Mouse (Mus musculus) testis, postnatal 10 days (tissue): ENCODE measurements around the gene Hebp2.
"Not testable (repeated sequence)": the region's sequence is repeated elsewhere in the genome, so short reads cannot be mapped to it uniquely, and the experiment has no call there.

Source experiments
- DNase-seq: peaks from one replicate; pipeline ENCODE4 v3.0.0; 2021; ENCODE audit warnings: low spot score

Hebp2 gene

DNA sequence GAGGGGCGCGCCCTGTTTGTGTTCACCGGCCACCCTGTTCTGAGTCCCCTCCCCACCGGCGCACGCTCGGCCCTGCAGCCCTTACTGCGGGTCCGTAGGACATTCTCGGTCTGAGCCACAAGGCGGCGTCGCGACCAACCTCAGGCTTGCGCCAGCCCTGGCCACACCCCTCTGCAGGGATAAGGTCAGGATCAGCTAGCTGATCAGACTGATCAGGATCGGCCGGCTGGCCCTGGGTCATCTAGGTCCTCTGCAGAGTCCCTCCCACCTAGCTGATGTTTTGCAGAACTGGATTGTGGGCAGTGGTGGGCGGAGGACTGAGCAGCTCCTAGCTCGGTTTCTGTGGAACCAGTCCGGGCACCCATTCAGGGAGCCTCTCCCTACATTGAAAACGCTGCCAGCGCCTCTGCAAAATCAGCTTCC lies at the start of gene Hebp2:
TSS of gene Hebp2 (minus strand) at position 264 of the 423 bp plus-strand sequence.
- peak; percentile 83 for DNase-seq

GRCm38 (mm10) chr10:18589455-18589854 lies 43.6 kb upstream of the Hebp2 start:
- DNase-seq = no peak

DNA sequence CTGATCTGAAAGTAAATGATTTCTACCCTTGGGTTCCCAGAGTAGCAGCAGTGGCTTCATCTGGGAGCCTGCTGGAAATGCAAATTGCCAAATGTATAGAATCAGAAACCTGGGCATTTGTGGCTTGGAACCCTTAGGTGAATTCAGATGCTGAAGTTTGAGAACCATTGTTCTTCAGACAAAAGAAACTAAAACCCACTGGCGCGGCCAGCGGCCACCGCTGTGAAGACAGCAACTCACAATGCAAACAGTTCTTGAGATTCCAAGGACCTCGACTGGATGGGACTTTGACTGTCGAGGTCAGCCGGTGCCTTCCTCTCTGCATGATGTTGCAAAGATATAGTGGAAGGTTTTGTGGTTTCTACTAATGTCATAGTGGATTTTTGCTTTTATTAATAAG lies 38.3 kb upstream of the Hebp2 start:
- no peak for DNase-seq

DNA sequence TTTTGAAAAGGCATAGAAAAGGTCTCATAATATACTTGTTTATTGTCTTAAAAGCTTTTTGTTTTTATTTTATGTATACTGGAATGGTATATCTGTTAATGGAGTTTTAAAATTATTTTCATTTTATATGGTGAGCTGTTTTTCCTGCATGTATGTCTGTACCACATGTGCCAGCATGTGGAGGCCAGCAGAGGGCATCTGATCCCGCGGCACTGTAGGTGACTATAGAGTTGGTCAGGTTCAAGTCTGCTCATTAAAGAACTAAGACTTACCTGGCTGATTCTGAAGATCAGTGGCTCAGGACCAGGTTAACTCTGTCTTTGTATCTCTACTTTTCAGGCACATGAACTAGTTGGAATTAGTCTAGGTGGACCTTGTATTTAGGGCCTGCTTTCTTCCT lies 26.7 kb upstream of the Hebp2 start:
- DNase-seq = no peak

DNA sequence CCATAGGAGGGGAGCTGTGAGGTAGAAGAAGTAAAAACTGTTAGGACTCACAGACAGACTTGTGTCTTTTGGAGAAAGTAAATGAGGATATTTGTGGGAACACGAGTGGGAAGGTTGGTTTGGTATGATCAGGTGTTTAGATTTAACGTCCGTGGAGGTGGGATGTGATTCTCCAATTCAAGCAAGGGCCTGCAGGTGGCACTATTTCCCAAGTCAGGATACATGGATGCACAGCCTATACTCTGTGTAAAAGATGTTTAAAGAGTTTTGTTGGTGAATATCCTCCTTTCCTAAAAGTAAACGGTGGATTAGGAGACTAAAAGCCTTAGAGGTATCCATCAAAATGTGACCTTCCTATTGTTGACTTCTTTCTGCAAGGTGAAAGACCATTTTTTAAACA lies 17.1 kb upstream of the Hebp2 start:
- DNase-seq = peak; percentile 70

GRCm38 (mm10) chr10:18561445-18561844 lies 15.6 kb upstream of the Hebp2 start:
- DNase-seq = no peak

DNA sequence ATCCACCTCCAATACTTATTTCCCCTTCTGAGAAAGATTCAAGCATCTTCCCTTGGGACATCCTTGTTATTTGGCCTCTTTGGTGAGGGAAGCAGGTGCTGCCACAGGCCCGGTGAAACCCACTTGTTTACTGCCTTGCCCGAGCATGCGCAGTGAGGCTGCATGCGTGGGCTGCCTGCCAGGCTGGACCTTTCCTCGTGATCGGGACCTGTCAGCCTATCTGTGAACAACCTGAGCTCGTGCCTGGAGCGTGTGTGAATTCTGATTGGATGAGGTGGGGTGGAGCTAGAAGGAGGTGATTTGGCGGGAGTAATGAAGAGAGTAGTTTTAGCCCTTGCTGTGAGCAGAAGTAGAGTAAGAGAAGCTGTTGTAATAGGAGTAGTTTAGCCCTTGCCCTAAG lies 13.2 kb upstream of the Hebp2 start:
- DNase-seq = not testable (repeated sequence)

DNA sequence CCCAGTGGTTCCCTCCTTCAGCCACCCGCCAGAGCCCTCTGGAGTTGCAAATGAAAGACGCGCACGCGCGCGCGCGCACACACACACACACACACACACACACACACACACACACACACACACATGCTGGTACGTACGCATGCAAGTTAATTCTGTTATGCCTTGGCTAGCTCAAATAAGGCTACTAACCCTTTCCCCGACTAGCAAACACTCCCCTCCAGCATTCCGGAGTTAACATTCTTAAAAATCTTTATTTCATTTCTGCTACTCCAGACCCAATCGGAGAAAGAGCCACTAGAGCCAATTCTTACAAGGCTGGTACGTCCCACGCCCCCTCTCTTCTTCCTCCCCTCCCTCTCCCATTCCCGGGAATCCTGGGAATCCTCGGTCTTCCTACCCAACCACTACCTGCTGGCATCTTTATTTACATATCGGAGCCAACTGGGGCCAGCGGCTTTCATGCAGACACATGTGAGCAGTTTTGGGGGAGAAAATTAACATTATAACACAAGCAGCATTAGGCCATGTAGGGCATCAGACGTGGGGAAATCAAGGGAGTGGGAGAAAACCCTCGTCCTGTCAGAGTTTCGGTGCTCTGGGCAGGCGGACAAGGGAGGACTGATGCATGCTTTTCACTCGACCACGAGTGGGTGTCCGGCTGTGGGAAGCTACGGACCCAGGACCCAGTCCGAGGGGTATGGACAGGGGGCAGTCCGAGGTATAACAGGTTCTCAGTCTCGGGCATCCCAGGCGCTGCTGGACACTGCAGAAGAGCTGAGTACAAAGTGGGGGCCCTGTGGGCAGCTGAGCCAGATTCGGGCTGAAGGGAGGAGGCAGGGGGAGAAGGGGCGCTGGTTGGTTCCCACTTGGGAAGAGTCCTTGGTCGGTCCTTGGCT lies 3.7 kb upstream of the Hebp2 start:
- no peak for DNase-seq

DNA sequence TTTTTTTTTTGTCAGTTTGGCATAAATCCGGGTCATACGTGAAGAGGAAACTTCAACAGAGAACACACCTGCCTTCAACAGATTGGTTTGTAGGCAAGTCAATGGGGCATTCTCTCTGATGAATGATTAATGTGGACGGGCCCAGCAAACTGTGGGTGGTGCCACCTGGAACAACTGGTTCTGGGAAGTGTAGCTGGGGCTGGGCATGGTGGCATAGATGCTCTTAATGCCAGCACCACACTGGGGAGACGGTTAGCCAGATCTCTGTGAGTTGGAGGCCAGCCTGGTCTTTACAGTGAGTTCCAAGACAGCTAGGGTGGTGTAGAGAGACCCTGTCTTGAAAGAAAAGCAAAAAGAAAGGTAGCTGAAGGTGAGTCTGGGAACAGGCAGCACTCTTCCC lies 1.5 kb upstream of the Hebp2 start:
- DNase-seq = no peak

- DNase-seq = no peak
These were observed 567 bp downstream of the Hebp2 start for GRCm38 (mm10) chr10:18545309-18545708.

DNA sequence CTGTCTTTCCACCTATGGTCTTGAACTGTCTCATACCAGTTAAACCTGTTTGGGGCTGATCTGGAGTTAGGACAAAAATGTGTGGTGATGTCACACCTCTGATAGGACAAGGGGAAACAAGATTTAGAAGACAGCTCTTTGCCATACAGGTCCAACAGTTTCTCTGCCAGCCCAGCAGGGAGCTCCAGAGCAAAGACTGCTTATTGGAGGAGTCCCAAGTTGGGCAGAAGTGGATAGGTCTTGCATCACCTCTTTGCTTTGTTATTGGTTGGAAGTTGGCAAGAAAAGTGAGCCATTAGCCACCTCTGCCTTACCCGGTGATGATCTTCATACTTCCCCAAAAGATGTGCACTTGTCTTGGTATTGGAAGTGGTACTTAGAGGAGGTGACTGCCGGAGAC lies 9.0 kb downstream of the Hebp2 start:
- DNase-seq = no peak

DNA sequence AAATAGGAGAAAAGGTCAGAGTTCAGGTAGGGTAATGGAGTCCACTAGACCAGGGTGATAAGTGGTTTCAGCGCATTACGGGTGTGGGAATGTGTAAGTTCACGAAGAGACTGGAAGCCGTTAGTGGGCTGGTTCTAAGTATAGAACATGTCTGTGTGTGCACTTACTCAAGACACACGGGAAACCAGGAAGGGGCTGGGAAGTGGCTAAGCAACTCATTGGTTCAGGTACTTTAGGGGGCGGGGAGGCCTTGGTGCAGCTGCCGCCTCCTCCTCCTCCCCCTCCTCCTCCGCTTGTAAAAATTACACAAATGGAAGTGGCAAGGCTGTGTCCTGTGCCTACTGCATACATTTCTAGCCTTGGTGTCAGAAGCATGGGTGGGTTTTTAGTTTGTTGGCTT lies 13.6 kb downstream of the Hebp2 start:
- DNase-seq = no peak

- no peak for DNase-seq
These were observed 15.7 kb downstream of the Hebp2 start for GRCm38 (mm10) chr10:18530161-18530560.

GRCm38 (mm10) chr10:18529177-18529576 lies 16.7 kb downstream of the Hebp2 start:
- no peak for DNase-seq

GRCm38 (mm10) chr10:18528475-18528874 lies 17.4 kb downstream of the Hebp2 start:
- DNase-seq = no peak

- no peak for DNase-seq
These were observed 18.1 kb downstream of the Hebp2 start for GRCm38 (mm10) chr10:18527766-18528165.

DNA sequence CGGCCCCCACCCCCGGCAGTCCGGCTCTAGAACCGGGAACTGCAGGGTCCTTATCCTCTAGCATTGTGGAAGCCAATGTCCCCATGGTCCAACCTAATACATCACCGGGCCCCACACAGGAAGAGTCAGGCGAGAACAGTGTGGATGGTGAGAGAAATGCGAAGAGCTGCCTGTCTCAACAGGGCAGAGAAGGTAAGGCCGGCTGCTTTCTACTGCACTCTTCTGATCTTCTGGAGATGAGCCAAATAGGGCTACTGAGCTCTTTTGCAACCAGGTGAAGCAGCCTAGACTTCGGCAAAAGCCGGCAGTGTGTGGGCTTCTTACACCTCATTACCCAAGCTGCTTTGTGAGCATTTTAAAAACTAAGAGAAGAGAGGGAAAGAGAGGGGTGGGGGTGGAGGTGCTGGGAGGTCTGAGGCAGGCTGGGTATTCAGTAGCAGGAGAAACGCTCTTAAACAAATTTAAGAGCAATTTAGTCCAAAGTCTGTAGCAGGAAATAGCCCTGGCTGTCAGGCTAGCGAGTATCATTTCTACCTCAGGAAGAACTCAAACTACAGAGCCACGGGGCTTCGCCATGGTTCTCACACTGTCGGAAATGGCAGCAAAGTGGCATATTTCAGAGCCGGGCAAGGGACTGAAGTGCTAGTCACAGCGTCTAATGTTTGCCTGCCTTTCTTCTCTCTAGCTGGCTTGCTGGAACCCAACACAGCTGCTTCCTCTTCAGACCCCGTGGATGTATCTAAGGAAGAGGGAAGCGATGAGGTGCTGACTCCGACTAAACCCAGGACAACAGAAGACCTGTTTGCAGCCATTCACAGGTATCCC lies 18.8 kb downstream of the Hebp2 start:
- DNase-seq = no peak

GRCm38 (mm10) chr10:18526184-18526850 lies 19.6 kb downstream of the Hebp2 start:
- peak; percentile 51 for DNase-seq

DNA sequence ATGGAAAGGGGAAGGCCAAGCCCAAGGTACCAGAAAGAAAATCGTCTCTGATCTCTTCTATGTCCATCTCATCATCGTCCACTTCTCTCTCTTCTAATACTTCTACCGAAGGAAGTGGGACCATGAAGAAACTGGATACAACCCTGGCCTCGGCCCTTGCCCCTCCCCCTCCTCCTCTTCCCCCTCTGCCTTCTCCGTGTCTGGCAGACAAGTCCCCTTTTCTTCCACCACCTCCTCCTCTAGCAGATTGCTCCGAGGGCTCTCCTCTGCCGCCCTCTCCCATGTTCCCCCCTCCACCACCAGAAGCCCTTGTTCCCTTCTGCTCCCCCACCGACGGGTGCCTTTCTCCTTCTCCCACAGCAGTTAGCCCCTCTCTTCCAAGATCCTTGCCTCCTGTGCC lies 20.1 kb downstream of the Hebp2 start:
- no peak for DNase-seq

DNA sequence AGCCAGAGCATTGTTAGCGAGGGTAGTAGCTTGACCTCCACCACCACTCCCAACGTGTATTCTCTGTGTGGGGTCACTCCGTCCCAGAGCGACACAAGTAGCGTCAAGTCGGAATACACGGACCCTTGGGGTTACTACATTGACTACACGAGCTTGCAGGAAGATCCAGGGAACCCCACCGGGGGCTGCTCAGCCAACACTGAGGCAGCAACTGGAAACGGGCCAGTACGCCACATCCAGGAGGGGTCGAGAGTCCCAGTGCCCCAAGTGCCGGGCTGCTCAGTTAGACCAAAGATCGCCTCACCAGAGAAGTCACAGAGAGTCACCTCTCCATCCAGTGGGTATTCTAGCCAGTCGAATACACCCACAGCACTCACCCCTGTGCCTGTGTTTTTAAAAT lies 20.6 kb downstream of the Hebp2 start:
- DNase-seq = peak; percentile 54

- DNase-seq = no peak
These were observed 23.3 kb downstream of the Hebp2 start for GRCm38 (mm10) chr10:18522556-18522955.

DNA sequence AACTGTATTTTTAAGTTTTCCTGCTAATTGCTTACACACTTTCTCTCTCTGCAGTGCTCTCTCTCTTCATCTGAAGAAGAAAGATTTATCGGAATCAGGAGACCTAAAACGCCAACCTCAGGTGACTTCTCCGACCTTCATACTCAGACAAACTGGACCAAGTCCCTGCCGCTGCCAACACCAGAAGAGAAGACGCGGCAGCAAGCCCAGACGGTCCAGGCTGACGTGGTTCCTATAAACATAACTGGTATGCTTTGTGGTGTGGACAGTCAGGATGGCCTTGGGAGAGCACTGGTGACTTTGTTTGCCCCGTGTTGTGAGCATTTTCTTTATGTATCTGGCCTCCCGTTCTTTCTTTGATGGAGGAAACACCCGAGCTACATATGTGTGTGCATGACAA lies 34.4 kb downstream of the Hebp2 start:
- DNase-seq = no peak

GRCm38 (mm10) chr10:18510663-18511062 lies 35.2 kb downstream of the Hebp2 start:
- no peak for DNase-seq
